Mouse (Mus musculus) mesoderm, embryonic 11.5 days (tissue): Measurements from ENCODE around the gene Tef.

ENCODE experiments used
- DNase-seq: peaks from one replicate; pipeline ENCODE4 v3.0.0-alpha.2; 2012; ENCODE audit warnings: low read depth, low spot score

The Tef gene

GRCm38 (mm10) chr15:81802001-81802890 is at the start of gene Tef:
Gene Tef (plus strand): TSS chr15:81802421.
- DNase-seq: peak; percentile 91

GRCm38 (mm10) chr15:81753669-81754068 is 48.6 kb upstream of the Tef start:
- DNase-seq: no peak

- no peak for DNase-seq
Observed at GRCm38 (mm10) chr15:81758701-81759100, 43.5 kb upstream of the Tef start.

GRCm38 (mm10) chr15:81759542-81759941 is 42.7 kb upstream of the Tef start:
- no peak for DNase-seq

- DNase-seq: no peak
Observed at GRCm38 (mm10) chr15:81760361-81761079, 41.7 kb upstream of the Tef start.

- peak; percentile 16 for DNase-seq
Observed at GRCm38 (mm10) chr15:81761381-81761780, 40.8 kb upstream of the Tef start.

- no peak for DNase-seq
Observed at GRCm38 (mm10) chr15:81761959-81762358, 40.3 kb upstream of the Tef start.

GRCm38 (mm10) chr15:81764573-81764972 is 37.6 kb upstream of the Tef start:
- no peak for DNase-seq

- DNase-seq: no peak
Observed at GRCm38 (mm10) chr15:81765651-81766050, 36.6 kb upstream of the Tef start.

GRCm38 (mm10) chr15:81766439-81766838 is 35.8 kb upstream of the Tef start:
- no peak for DNase-seq

GRCm38 (mm10) chr15:81769037-81769436 is 33.2 kb upstream of the Tef start:
- no peak for DNase-seq

GRCm38 (mm10) chr15:81772431-81773120 is 29.6 kb upstream of the Tef start:
- DNase-seq: peak; percentile 40

- DNase-seq: no peak
Observed at GRCm38 (mm10) chr15:81774505-81775171, 27.6 kb upstream of the Tef start.

- DNase-seq: no peak
Observed at GRCm38 (mm10) chr15:81776631-81777422, 25.4 kb upstream of the Tef start.

GRCm38 (mm10) chr15:81781816-81782215 is 20.4 kb upstream of the Tef start:
- DNase-seq: no peak

GRCm38 (mm10) chr15:81784762-81785161 is 17.5 kb upstream of the Tef start:
- peak; percentile 33 for DNase-seq

- no peak for DNase-seq
Observed at GRCm38 (mm10) chr15:81785701-81786100, 16.5 kb upstream of the Tef start.

GRCm38 (mm10) chr15:81787525-81787924 is 14.7 kb upstream of the Tef start:
- no peak for DNase-seq

GRCm38 (mm10) chr15:81792444-81792843 is 9.8 kb upstream of the Tef start:
- DNase-seq: no peak

GRCm38 (mm10) chr15:81796228-81796627 is 6.0 kb upstream of the Tef start:
- peak; percentile 26 for DNase-seq

- no peak for DNase-seq
Observed at GRCm38 (mm10) chr15:81797861-81798260, 4.4 kb upstream of the Tef start.
